Mouse (Mus musculus): Measurements from ENCODE around the gene Nrip2. TPM values are rescaled to one million over a fixed set of nuclear protein-coding genes. Genes with fewer than 3 reads are reported as not detected.

Gene Nrip2
- total and polyA plus RNA-seq, 3 experiments, result 0.13 to 1.3 TPM; not detected in 1

- Histone ChIP-seq H3K4me3 (replicated peaks in 1 of 3; ENCODE audit: low read depth in 2 of 3, low read length in 2 of 3, poor library complexity in 1 of 3) (no peak overlapping the region), H3K36me3 (replicated peaks in 1 of 2; ENCODE audit: control insufficient read depth in 1 of 2, insufficient read depth in 1 of 2, low read length in 1 of 2) (no peaks in the 10 kb centered on the region), H3K27me3 (replicated peaks) (no peaks in the 10 kb centered on the region), H3K9ac (ENCODE audit: insufficient read depth, low read depth) (no peak overlapping the region), H3K4me1 (ENCODE audit: control insufficient read depth in 1 of 2, insufficient read depth in 2 of 2) (peaks cover 8 to 43% of the 10 kb centered on the region in 2 experiments; a peak in 2 of 4 replicates), H3K79me2 (replicated peaks; ENCODE audit: control insufficient read depth, extremely low read depth, insufficient read depth, poor library complexity, severe bottlenecking) (no peaks in the 10 kb centered on the region), H3K9me3 (replicated peaks; ENCODE audit: low read length) (no peaks in the 10 kb centered on the region), H3K27ac (ENCODE audit: insufficient read depth, low read depth) (no peak overlapping the region), H3K4me2 (ENCODE audit: insufficient read depth, low read depth, poor library complexity, severe bottlenecking) (0 out of 2 replicates have a peak overlapping the region, but pooled peaks have one; percentile 3)
- TF ChIP-seq SMC3 (IDR thresholded peaks at IDR 0.05; ENCODE audit: low read depth, low read length) (no peak), NELFE (IDR thresholded peaks at IDR 0.05; ENCODE audit: low read depth, low read length) (no peak), MAZ (IDR thresholded peaks at IDR 0.05; ENCODE audit: low read depth, low read length) (no peak), UBTF (IDR thresholded peaks at IDR 0.05; ENCODE audit: low read depth, low read length) (no peak), JUN (IDR thresholded peaks at IDR 0.05; ENCODE audit: insufficient read depth, low read depth, low read length) (no peak), KAT2A (IDR thresholded peaks at IDR 0.05; ENCODE audit: insufficient replicate concordance, low read length) (no peak), NRF1 (IDR thresholded peaks at IDR 0.05; ENCODE audit: low read depth, low read length) (no peak), MEF2A (IDR thresholded peaks at IDR 0.05; ENCODE audit: borderline replicate concordance, low read depth, low read length) (peak; percentile 64; the same call in 1 of the 2 replicates), CHD1 (IDR thresholded peaks at IDR 0.05; ENCODE audit: low read depth, low read length) (no peak), USF2 (conservative IDR thresholded peaks at IDR 0.05; ENCODE audit: low read depth, low read length) (no peak), ZMIZ1 (IDR thresholded peaks at IDR 0.05; ENCODE audit: low read depth, low read length) (no peak), ZC3H11A (IDR thresholded peaks at IDR 0.05; ENCODE audit: low read depth, low read length) (no peak), MXI1 (IDR thresholded peaks at IDR 0.05; ENCODE audit: low read depth, low read length) (no peak), TBP (conservative IDR thresholded peaks at IDR 0.05; ENCODE audit: low read depth, low read length) (no peak), TCF12 (IDR thresholded peaks at IDR 0.05; ENCODE audit: low read depth, low read length) (0 out of 2 replicates have a peak, but pooled peaks have one; percentile 40), ZNF384 (IDR thresholded peaks at IDR 0.05; ENCODE audit: low read depth, low read length) (peak; percentile 40; the same call in 1 of the 2 replicates), ZKSCAN1 (IDR thresholded peaks at IDR 0.05; ENCODE audit: borderline replicate concordance, low read depth, low read length) (no peak), MYC (IDR thresholded peaks at IDR 0.05; ENCODE audit: low read depth, low read length) (no peak), MAFK (IDR thresholded peaks at IDR 0.05; ENCODE audit: insufficient replicate concordance, low read length) (no peak), RAD21 (IDR thresholded peaks at IDR 0.05; ENCODE audit: low read depth, low read length) (no peak), RCOR1 (conservative IDR thresholded peaks at IDR 0.05; ENCODE audit: low read depth, low read length) (no peak), HCFC1 (IDR thresholded peaks at IDR 0.05; ENCODE audit: low read depth, low read length) (peak; percentile 12; the same call in 1 of the 2 replicates), POLR2A (IDR thresholded peaks at IDR 0.05; ENCODE audit: low read depth, low read length) (no peak), EP300 (IDR thresholded peaks at IDR 0.05; ENCODE audit: low read length) (peak; percentile 70), E2F4 (IDR thresholded peaks at IDR 0.05; ENCODE audit: insufficient replicate concordance, low read depth, low read length) (no peak), POLR2AphosphoS2 (IDR thresholded peaks at IDR 0.05; ENCODE audit: low read depth, low read length) (no peak), ELF1 (IDR thresholded peaks at IDR 0.05; ENCODE audit: low read depth, low read length) (peak; percentile 62), JUND (conservative IDR thresholded peaks at IDR 0.05; ENCODE audit: low read depth, low read length) (no peak), USF1 (IDR thresholded peaks at IDR 0.05; ENCODE audit: low read depth, low read length) (no peak), CTCF (conservative IDR thresholded peaks at IDR 0.05 in 1 of 2, IDR thresholded peaks at IDR 0.05 in 1 of 2; ENCODE audit: low read depth in 2 of 2, low read length in 2 of 2) (no peak), IRF4 (IDR thresholded peaks at IDR 0.05; ENCODE audit: low read depth, low read length) (0 out of 2 replicates have a peak, but pooled peaks have one; percentile 18), CHD2 (IDR thresholded peaks at IDR 0.05; ENCODE audit: low read length) (no peak), BHLHE40 (IDR thresholded peaks at IDR 0.05; ENCODE audit: low read depth, low read length) (0 out of 2 replicates have a peak, but pooled peaks have one; percentile 22), SIN3A (IDR thresholded peaks at IDR 0.05; ENCODE audit: low read length) (no peak), PAX5 (IDR thresholded peaks at IDR 0.05; ENCODE audit: low read length) (peak; percentile 55; the same call in 1 of the 2 replicates), GABPA (IDR thresholded peaks at IDR 0.05; ENCODE audit: insufficient replicate concordance, low read depth, low read length) (no peak), MAX (IDR thresholded peaks at IDR 0.05; ENCODE audit: low read length) (no peak; the same call in 1 of the 2 replicates), ETS1 (conservative IDR thresholded peaks at IDR 0.05; ENCODE audit: low read depth, low read length) (no peak)
- in situ Hi-C loops (cut with MboI; ENCODE audit: low pct_ligation_motif_present, low pct_unique_long_range_greater_than_20kb, low sequenced_read_pairs) (no loop called here), dilution Hi-C loops (cut with MboI; ENCODE audit: extremely low pct_ligation_motif_present, extremely low pct_unique_long_range_greater_than_20kb, low sequenced_read_pairs) (no loop called here)
- peak; percentile 60 for DNase-seq (ENCODE audit: extremely low read depth)
Observed at GRCm38 (mm10) chr6:128383752-128384151, 15.3 kb upstream of the Nrip2 start.

Data from CH12.LX (cell line).